Mouse (Mus musculus): ENCODE measurements at regions not wholly inside any gene's neighbourhood (a gene's known extent, or its start where the extent isn't known, plus 50 kb on each side); places are given as distances from the start of the nearest gene placed in this dataset.

DNA sequence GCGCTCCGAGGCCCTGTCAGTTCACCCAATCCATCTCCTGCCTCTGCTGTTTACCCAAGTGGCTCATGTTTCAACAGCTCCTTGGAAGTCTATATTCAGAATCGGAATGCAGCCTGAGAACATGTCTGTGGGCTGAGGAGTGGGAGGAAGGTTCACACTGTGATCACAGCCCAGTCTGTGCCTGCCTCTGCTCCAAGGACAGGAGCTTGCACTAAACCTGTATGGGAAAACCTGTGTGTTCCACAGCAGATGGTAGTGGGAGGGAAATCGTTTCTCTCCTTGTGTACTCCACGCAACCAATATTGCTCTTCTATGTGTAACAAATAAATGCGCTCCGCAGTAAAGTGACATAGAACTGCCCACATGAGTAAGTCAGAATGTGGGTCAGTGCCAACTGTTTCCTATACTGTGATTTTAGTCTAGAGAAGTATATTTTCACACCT is 514.0 kb upstream of the Epha7 start:
- in situ Hi-C loops (cut with MboI, MseI) = no loop called here

DNA sequence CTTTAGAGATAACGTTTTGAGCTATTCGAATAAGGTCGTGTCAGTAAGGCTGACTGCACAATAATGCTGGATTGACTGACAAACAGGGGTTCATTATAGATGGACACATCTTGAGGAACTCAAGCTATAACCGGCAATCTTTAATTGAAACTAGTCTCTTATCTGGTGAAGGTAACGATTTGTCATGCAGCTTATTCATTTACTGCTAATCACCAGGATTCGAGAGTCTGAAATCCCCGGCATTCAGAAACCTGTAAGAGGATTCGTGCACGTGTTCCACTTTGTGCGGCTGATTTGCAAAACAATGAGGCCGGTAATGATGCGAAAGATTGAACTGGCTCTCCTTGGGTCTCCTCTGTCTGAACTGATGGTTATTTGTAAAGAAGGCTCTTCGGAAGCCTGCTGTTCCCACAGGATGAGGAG is 512.9 kb upstream of the Epha7 start:
- in situ Hi-C loops (cut with MboI, MseI) = no loop called here

DNA sequence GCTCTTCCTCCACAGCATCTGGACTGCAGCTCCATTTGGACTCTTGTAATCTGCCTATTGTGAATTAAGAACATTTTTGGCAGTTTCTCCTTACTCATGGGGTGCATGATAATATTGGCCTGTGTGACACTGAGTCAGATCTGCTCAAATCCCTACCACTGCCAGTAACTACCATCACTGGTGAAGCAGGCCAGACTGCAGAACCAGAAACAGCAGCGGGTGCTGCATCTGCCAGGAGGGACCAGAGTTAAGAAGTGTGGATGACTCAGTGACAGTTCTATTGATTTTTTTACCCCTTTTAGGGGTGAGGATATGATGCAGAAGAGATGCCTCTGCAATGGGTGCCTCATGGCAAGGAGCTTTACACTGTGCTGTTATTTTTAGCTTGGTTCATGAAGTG is 511.2 kb upstream of the Epha7 start:
- in situ Hi-C loops (cut with MboI, MseI) = no loop called here

DNA sequence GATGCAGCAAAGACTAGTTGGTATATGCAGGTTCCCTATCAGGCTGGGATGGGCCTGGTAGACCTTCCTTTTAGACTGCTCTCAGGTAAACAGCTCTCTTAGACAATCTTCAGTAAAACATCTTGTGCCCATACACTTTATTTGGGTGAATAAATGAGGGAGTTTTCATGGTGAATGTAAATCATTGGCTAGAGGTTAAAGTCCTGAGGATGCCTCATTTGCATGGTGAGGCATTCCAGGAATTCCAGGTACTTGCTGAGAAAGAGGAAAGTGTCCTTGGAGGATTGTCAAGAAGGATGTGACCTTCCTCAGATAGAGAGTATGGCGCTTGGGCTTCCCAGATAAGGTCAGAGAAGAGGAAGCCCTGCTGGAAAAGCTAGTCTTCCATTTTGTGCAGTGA is 481.9 kb upstream of the Epha7 start:
- in situ Hi-C loops (cut with MboI, MseI) = no loop called here

DNA sequence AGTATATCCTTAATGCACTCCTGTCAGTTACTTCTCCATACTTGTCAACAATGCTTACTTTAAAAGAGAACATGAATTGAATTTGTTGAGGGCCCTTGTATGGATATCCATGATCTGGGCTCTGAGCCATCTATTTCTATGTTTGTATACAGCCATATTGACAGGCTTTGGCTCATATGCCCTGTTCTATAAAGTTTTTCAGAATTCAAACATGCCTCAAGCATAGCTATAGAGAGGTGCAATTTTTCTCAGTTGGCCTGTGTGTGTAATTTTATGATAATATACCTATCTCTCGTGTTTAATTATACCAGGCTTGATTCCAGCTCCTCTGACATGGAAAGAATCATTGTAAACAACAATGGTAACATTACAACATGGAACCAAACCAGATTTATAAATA is 448.4 kb upstream of the Epha7 start:
- in situ Hi-C loops (cut with MboI, MseI) = loop anchor here in 1 of 2 experiments (10.0 kb wide), 1 partner anchor 1250 kb away; no protein-coding TSS in a partner anchor

DNA sequence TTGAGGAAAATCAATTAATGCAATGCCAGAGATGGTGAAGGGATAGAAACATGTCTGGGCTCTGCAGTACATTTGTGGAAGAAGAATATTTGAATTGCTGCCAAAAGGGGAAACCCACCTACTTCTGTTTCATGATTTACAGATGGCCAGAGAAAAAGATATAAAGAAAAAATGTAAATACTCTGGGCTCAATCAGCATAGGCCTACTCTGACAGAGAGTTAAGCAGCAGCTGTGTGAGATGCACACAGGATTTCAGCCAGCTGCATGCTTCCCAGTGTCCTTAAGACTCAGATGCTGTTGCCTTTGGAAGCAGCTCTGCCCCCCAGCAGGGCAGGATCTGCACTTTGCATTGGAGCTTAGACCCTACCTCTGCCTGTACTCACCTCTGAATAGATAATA is 435.8 kb upstream of the Epha7 start:
- in situ Hi-C loops (cut with MboI, MseI) = loop anchor here in 1 of 2 experiments (10.0 kb wide), 1 partner anchor 1908 kb away; no protein-coding TSS in a partner anchor

DNA sequence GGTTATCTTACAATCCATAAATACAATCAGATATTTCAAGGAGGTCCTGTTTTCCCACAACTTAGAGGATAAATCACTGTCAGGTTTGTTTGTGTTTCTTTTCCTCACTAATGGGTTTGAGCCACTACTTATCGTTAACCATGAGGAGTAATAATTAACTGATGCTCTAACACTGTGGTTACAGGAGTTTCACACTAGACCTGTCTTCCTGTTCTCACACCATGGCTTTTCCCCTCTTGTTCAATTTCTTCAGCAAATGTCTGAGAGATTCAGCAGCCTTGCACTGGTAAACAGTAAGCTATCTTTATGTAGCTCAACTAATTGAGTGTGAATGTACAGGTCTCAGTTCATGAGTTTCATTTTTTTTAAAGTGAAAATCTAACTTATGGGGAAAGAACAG is 434.3 kb upstream of the Epha7 start:
- in situ Hi-C loops (cut with MboI, MseI) = loop anchor here in 1 of 2 experiments (10.0 kb wide), 1 partner anchor 1906 kb away; no protein-coding TSS in a partner anchor

DNA sequence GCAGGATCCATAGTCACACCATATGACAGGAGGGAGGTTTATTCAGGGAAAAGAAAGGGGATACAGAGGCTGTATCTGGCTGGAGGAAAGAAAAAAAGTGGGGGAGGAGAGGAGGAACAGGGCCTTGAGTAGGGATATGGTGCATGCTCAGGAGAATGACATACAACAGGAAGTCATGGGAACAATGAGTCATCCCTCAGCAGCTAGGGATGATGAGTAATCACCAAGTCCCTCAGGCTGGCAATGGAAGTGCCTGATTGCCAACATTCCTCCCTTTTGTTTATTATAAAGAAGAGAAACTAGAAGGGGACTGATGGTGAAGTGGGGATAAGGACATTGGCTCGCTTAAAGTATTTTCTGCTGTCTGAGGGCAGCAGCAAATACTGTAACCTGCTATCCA is 388.6 kb upstream of the Epha7 start:
- in situ Hi-C loops (cut with MboI, MseI) = loop anchor here in 1 of 2 experiments (10.0 kb wide), 1 partner anchor 1470 kb away; no protein-coding TSS in a partner anchor

DNA sequence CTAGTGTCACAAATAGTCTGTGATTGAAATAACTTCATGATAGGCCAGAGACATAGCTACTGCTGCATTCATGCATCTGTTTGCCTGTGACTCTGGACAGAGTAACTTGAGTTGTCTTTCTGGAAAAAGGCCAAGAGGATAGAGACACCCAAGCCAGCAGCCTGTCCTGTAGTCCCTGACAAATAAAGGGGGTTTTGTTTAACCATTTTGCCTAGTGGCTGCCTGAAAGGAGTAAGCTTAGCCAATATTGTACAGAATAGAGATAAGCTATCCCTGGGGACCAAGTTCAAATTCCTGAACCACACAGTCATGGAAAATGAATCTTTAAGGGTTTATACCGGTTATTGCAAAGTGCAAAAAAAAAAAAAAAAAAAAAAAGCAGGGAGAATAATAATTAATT is 372.8 kb upstream of the Epha7 start:
- in situ Hi-C loops (cut with MboI, MseI) = no loop called here

DNA sequence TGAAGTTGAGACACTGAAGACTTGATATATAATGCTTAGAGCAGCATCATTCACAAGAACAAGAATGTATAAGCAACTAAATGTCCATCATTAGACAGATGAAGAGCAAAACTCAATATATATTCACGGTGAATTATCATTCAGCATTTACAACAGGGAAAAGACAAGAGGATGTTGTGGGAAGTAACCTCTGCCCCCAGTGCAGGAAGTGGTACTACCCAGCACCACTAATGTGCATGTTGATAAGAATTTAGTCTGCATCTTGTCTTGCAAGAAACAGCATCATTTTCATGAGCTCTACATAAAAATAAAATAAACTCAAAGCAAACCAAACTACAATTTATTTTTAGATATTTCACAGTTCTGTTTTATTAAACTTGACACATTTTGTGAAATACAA is 359.8 kb upstream of the Epha7 start:
- in situ Hi-C loops (cut with MboI, MseI) = no loop called here

DNA sequence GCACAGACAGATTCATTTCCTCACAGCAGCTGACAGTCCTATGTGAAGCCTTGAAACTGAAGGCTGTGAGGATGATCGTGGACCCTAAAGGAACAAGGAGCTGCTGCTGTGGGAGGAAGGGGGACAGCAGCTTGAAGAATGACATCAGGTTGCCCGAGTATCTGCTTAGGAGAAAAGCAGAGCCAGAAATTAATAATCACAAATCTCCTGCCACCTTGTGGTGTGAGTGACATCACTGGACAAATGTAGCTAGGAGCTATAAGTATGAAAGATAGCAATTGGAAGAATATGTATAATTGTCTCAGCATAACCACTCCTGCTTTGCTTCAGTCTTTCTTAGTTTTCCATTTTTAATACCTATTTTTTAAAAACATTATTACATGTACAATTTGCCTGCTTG is 356.6 kb upstream of the Epha7 start:
- in situ Hi-C loops (cut with MboI, MseI) = no loop called here
